8 mouse cellular contexts compared by ENCODE assay signal in the genomic region with DNA sequence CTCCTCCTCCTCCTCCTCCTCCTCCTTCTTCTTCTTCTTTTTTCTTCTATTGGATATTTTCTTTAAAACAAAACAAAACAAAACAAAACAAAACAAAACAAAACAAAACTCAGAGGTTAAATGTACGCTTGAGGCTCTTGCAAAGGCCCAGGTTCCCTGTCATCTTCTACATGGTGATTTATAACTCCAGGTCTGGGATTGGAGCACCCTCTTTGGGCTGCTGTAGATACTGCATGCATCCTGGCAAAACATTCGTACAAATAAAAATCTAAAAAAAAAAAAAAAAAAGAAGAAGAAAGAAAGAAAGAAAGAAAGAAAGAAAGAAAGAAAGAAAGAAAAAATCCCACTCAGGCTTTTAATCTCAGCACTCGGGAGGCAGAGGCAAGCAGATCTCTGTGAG. TPM values are rescaled to one million over a fixed set of nuclear protein-coding genes. Genes with fewer than 3 reads are reported as not detected.
DNase-seq lines count a peak whose midpoint lies in the region; TF ChIP-seq lines count a peak whose summit lies in the region.
"Had no signal": no experiment of that assay in that cellular context is flagged by ENCODE, and none has a peak within 500 bp of the region (broad histone marks: within the 10 kb centered on the region; RNA-seq: fewer than 3 reads in every experiment).

No protein-coding gene starts in this region.

- DNase-seq in layer of hippocampus, adult 11-12 months (ENCODE audit: low spot score): peak; percentile 43
- DNase-seq in layer of hippocampus, adult 9-11 months: no peak
- DNase-seq in ES-E14 (ENCODE audit: low read depth, low spot score): no peak
- DNase-seq in cerebellum, adult 2 months: peak; percentile 54 to 58
- peak; percentile 71 for DNase-seq in kidney, adult 9 months
- DNase-seq in retina, adult 2 months (ENCODE audit: low read depth, low spot score): peak; percentile 9
- DNase-seq in neural tube, embryonic 10.5 days (ENCODE audit: extremely low spot score, low spot score): no peak

- H3K27me3 ChIP-seq in cerebellum, adult 2 months (ENCODE audit: control insufficient read depth, insufficient read depth, low read length): no peaks in the 10 kb centered on the region
- H3K27me3 ChIP-seq: lung, embryonic 15.5 days had no signal

- H3K9me3 ChIP-seq in ES-E14 (ENCODE audit: control insufficient read depth, insufficient read depth, low read depth, low read length): no peaks in the 10 kb centered on the region
- H3K9me3 ChIP-seq: lung, embryonic 15.5 days had no signal

- no peak overlapping the region for H3K9ac ChIP-seq in ES-E14 (ENCODE audit: insufficient read depth, low read depth, low read length, poor library complexity, severe bottlenecking)
- H3K9ac ChIP-seq: lung, embryonic 15.5 days had no signal

- no peak for TF ChIP-seq POLR2A in cerebellum, adult 2 months (IDR thresholded peaks at IDR 0.05; ENCODE audit: borderline replicate concordance, insufficient read depth, low read length)

- no peaks in the 10 kb centered on the region for H3K4me1 ChIP-seq in ES-E14 (ENCODE audit: control insufficient read depth in 2 of 2, insufficient read depth in 2 of 2, low read length in 2 of 2, poor library complexity in 1 of 2)
- H3K4me1 ChIP-seq in cerebellum, adult 2 months (ENCODE audit: control insufficient read depth, insufficient read depth, low read length): no peaks in the 10 kb centered on the region
- H3K4me1 ChIP-seq: lung, embryonic 15.5 days had no signal

- H3K36me3 ChIP-seq in ES-E14 (ENCODE audit: control insufficient read depth, insufficient read depth, low read length, poor library complexity, severe bottlenecking): no peaks in the 10 kb centered on the region
- H3K36me3 ChIP-seq: lung, embryonic 15.5 days had no signal

- H3K27ac ChIP-seq in ES-E14 (ENCODE audit: insufficient read depth, low read depth, low read length, poor library complexity, severe bottlenecking): no peak overlapping the region
- H3K27ac ChIP-seq in cerebellum, adult 2 months (ENCODE audit: insufficient read depth, low read length): no peak overlapping the region
- H3K27ac ChIP-seq: lung, embryonic 15.5 days had no signal

- 34% methylated on average over 3 of the region's 3 CpGs for WGBS in cerebellum, adult 2 months

- in situ Hi-C loops in ES-E14 (cut with MboI; ENCODE audit: low sequenced_read_pairs in 2 of 2, unreplicated experiment in 2 of 2): no loop called here

- no peak overlapping the region for H3K4me3 ChIP-seq in ES-E14 (ENCODE audit: insufficient read depth in 1 of 2, low read depth in 1 of 2, low read length in 2 of 2, poor library complexity in 1 of 2, severe bottlenecking in 1 of 2)
- no peak overlapping the region for H3K4me3 ChIP-seq in cerebellum, adult 2 months (replicated peaks; ENCODE audit: insufficient read depth, low read depth, low read length)
- H3K4me3 ChIP-seq: lung, embryonic 15.5 days had no signal

- TF ChIP-seq CTCF in cerebellum, adult 2 months (IDR thresholded peaks at IDR 0.05; ENCODE audit: borderline replicate concordance, insufficient read depth, low read depth, low read length): peak; percentile 62; the same call in 1 of the 2 replicates

TF ChIP-seq in ES-E14, 5 proteins besides CTCF, POLR2A, EP300 and RAD21:
- TF ChIP-seq HCFC1 (IDR thresholded peaks at IDR 0.05; ENCODE audit: borderline replicate concordance, insufficient read depth, low read length): no peak
- TF ChIP-seq ZC3H11A (IDR thresholded peaks at IDR 0.05; ENCODE audit: borderline replicate concordance, low read depth, low read length): 0 out of 2 replicates have a peak, but pooled peaks have one; percentile 20
- peak; percentile 79 for TF ChIP-seq ZNF384 (IDR thresholded peaks at IDR 0.05; ENCODE audit: low read depth, low read length)
- TF ChIP-seq CHD2 (IDR thresholded peaks at IDR 0.05; ENCODE audit: low read depth, low read length): no peak

RNA-seq across cellular contexts. Expression of a gene that starts 12.8 kb away (rescaled TPM):
- total RNA-seq in ES-E14 (2012; rRNA removed): not detected in 2 replicates
- not detected in 2 replicates for polyA plus RNA-seq in cerebellum, adult 2 months (2012; rRNA removed)
- polyA plus RNA-seq: lung, embryonic 15.5 days had no signal

RNA-seq across cellular contexts. Expression of a gene that starts 13.3 kb away (rescaled TPM):
- total RNA-seq in ES-E14 (2012; rRNA removed): 2.2 and 5.4 TPM in 2 replicates
- 17.6 and 19.8 TPM in 2 replicates for polyA plus RNA-seq in cerebellum, adult 2 months (2012; rRNA removed)

RNA-seq across cellular contexts. Expression of a gene that starts 30.9 kb away (rescaled TPM):
- 25.5 and 36.0 TPM in 2 replicates for total RNA-seq in ES-E14 (2012; rRNA removed)
- polyA plus RNA-seq in cerebellum, adult 2 months (2012; rRNA removed): 86.6 and 95.0 TPM in 2 replicates

Comparison
In these comparisons a context has a peak if more than half of its experiments do, and no peak if none do; other contexts are left out.
1. DNase-seq: peak in layer of hippocampus, adult 11-12 months (single experiment), cerebellum, adult 2 months (2 of 2), kidney, adult 9 months (single experiment) and retina, adult 2 months (single experiment); none in layer of hippocampus, adult 9-11 months (single experiment), ES-E14 (single experiment) and neural tube, embryonic 10.5 days (single experiment).